Mouse (Mus musculus): ENCODE data around the gene Trpc5os.

Gene Trpc5os

DNA sequence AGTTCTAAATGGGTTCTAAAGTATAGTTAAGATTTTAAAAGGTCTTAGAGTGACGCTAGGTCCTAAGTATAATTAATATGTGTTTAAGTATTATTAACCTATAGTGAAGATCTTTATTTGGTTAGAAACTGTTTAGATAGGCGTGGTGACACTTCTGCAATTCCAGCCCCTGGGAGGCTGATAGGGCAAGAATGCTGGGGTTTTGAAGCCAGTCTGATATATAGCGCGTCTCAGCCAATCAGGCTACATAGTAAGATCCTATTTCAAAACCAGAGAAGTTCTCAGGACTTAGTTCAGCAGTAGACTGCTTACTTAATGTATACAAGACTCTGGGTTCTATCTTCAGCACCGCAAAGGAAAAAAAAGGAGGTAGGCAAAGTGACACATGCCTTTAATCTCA, at the start of gene Trpc5os:
Trpc5os (plus strand) TSS at position 301 of the 400 bp plus-strand sequence.
- no peak for DNase-seq

DNA sequence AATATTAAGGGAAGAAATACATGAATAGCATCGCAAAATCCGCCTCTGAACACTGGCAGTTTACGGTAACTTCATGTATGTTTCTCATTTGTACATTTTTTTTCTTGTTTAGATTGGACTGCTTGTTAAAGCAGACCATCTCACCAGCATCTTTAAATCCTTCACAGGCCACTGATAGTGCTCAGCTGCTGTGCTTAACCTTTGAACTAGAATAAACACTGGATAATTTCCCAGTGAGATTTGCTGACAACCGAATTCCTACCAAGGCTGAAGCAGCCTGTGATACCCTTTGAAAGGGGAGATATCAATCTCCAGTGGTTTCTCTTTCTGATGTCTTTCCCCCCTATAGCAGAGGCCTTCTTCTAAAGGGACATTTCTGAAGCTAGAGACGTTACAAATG, 48.3 kb upstream of the Trpc5os start:
- DNase-seq = no peak

DNA sequence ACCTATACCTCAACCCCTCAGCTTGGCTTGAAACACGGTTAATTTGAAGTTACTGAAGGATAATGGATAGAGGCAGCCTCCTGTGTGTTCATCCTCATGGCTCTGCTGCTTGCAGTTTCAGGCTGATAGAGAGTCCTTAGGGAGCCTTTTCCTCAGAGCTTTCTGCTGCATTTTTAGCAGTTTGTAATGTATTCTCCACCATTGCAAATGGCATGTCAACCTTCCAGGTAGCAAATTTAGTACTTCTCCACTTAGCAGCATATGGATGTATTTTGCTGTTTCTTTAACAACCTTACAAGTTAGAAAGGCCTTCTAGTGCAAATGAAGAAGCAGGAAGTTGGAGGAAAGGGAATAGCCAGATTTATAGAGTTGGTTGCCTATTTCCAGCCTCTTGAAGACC, 36.1 kb upstream of the Trpc5os start:
- no peak for DNase-seq

DNA sequence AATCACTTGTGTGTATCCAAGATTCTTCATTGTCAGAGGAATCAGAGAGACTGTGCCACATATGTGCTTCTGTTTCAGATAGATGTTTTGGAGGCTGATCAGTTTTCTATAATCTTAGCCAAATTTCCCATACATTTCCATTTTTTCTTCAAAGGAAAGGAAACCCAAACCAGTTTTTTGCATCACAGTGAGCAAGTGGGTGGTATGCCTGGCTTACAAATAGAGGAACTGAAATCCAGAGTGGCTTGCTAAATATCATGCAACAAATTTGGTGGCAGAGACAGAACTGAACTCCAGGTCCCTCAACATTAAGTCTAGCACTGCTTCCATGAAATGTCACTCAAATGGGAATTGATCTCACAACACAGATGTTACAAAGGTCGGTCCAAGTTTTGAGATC, 35.3 kb upstream of the Trpc5os start:
- DNase-seq = no peak

DNA sequence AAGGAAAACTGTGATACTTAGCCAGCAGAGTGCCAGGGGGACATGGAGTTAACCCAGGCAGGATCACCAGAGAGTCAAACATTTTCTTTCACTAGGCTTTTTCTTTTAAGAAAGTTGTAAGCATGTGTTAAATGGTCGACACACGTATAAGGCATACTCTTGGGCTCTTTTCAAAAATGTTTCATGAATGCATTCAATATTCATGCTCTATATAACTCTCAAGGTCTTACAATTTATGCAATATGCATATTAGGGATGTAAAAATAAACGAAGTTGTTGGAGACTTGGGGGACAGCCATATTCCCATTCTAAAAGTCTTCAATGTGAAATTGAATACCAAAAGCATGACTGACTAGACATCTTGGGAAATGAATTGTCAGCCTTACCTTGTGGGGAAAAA, 32.5 kb upstream of the Trpc5os start:
- DNase-seq = no peak

DNA sequence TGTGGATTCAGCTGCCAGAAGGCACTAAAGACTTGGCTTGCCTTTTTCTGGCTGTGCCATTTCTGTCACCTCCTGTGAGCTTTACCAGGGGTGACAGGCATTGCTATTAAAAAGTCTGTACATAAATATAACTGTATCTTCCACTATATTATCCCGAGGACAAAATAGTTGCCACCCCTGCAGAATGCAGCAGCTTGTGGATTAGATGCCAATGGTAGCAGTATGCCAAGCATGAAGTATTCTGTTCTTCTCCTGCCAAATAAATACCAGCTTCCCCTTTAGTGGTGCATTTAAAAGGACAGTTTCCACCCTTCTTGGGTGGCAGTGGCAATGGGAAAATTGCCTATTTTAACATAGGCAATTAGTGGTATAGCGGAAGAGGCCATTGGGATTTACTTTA, 8.0 kb downstream of the Trpc5os start:
- DNase-seq = no peak

DNA sequence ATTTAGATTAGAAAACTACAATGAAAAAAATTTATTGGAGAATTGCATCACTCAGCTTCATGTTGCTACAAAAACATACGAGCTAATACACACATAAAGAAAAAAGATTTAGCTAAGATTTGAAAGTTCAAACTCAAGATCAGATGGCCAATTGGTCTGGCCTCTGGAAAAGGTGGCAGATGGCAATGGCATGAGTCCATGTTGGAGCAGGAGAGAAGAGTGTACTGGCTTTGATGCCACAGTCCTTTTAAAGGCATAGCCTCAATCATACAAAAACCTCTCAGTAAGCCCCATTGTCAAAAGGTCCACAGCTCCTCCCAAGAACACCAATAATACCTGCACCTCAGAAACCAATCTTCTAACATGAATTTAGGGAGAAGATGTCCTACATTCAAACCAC, 35.0 kb downstream of the Trpc5os start:
- no peak for DNase-seq

DNA sequence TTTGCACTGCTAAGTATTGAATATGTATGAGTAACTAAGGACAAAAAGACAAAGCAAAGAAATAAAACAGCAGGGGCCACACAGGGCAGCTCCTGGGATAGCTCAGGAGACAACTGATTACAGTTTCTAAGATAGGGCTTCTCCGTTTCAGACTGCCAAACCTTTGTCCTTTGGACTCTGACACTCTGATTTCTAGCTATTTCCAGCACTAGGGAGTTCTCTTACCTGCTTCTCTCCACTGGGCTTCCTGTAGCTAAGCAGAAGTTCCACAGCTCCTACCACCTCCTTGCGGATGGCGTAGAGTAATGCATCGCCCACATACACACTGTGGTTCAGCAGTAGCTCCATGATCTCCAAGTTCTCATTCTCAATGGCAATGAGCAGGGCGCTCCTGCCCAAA, 66.9 kb downstream of the Trpc5os start:
- DNase-seq = no peak

DNA sequence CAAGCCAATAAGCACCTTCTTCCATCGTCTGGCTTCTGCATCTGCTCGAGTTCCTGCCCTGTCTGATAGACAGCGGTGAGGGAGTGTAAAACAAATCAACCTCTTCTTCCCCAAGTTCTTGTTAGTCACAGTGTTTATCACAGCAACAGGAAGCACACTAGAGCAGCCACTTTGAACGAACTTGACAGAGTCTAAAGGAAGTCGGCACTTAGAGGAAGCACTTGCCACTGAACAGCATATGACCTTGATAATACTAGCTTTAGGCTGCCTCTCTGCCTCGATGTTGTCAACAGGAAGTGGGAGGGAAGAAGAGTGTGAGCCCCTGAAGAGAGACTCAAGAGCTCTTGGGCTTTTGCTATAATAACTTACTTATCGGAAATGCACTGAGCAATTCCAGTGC, 69.7 kb downstream of the Trpc5os start:
- no peak for DNase-seq

Measured in kidney, adult 11 months (tissue).